Mouse (Mus musculus) CD8-positive naive resting alpha-beta T cell, adult 2 months (primary cell): Measurements from ENCODE around the gene Lxn.
A peak's percentile ranks its signal among the peaks of the same experiment; 100 is the strongest.

Experiments
- DNase-seq, 2 experiments: peaks; one replicate each; pipeline ENCODE4 v3.0.0; 2022; ENCODE audit warnings: low read depth in 2 of 2, low spot score in 2 of 2

Lxn gene

DNA sequence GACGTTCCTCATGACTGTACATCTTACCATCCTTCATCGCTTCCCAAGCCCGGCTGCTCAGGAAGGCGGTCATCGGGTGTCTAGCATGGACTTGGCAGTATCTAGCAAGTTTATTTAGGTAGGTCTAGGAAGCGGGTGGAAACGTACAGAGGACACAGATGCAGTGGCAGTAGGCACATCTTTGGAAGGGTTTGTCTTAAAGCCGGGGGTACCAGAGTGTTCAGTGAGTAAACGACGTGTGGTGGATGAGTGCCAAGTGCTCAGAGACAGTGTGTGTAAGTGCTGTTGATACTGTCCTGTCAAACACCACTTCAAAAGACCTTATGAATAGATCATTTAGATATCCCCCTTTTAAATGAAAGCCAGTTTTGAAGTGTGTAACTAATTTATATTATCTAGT is 1.1 kb downstream of the Lxn start:
- DNase-seq, result no peak

DNA sequence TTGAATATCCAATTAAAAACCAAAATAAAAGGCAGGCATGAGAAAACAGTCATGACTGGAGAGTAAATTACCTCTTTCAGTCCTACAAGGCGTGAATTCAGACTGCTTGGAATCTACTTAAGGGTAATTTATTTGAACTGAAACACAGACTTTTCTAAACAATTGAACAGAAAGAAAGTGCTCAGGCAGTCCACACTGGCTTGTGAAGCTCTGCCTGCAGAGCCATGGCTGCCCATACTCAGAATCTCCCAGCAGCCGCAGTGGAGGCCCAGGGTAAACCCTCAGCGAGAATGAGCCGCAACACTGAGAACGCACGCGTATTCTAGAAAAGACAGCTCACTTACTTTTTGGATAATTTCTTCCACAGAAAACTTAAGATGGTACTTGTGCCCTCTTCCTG is 1.7 kb downstream of the Lxn start:
- DNase-seq, result no peak

DNA sequence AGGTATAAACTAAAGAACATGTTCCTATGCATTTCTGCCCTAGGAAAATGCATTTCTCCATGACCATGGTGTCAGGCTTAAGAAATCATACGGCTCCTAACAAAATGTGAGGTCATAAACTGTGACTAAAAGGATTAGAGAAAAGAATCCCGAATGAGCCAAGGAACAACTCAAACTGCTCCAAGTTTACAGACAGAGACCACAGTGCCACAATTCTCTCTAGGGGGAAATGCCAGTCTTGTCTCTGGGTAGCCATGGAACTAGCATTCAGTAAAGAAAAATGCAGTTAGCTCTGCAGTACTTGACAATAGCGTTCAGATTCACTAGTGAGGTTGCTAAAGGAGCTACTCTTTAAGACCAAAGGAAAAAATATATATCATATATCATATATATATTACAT is 3.8 kb downstream of the Lxn start:
- DNase-seq, result no peak

DNA sequence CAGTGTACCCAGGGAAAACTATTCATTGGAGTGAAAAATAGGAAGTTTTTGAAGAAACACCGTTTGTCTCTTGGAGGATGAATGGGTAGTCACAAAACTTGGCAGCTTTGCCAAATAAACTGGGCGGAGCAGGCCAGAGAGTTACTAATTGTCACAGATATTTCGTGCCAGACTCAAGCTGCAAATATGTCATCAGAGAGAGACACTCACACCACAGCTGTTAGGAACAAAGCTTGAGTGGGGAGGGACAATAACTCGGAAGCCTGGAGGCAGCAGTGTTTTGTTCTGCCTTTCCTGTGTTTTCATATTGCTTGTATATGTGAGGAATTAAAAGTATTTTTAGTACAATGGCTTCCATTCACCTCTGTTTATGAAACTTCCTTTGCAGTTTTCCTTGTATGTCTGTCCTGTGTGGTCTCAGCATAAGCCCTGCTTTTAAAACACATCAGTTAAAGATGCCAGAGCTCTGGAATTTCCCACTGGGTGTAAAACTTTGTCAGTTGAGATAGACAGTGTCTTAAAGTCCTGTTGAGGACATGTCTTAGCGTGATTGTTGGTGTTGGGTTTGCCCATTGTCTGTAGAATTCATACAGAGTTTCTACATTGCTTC is 13.0 kb downstream of the Lxn start:
- no peak for DNase-seq

DNA sequence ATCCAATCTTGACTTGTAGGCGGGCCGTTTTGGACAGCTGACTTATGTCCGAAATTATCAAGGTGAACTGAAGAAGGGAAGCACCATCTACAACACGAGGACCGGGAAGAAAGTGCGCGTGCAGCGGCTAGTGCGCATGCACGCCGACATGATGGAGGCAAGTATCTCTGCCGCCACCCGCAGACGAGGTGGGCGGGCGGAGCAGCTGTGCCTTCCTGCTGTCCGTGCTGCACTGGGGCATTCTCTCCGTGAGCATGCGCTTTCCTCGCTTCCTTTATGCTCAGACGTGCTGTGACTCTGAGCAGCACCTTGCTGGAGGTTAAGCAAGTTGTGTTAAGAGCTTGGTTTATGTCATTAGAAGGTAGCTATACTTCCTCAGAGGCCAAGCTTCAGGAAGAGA is 14.1 kb downstream of the Lxn start:
- DNase-seq, result no peak

DNA sequence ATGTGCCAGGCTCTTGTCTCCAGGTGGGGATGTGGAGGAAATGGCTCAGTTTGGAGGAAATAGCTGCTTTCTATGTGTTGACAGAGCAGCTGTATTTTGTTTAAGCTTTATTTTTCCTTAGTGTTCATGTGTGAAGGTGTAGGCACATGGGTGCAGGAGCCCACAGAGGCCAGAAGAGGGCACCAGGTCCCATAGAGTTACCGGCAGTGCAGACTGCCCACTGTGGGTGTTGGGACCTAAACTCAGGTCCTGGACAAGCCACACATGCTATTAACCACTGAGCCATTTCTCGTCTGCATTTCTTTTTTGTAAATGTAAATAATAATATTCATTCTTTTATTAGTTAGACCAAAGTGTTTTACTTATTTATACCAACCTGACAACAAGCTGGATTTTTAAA is 16.6 kb downstream of the Lxn start:
- DNase-seq, result no peak

DNA sequence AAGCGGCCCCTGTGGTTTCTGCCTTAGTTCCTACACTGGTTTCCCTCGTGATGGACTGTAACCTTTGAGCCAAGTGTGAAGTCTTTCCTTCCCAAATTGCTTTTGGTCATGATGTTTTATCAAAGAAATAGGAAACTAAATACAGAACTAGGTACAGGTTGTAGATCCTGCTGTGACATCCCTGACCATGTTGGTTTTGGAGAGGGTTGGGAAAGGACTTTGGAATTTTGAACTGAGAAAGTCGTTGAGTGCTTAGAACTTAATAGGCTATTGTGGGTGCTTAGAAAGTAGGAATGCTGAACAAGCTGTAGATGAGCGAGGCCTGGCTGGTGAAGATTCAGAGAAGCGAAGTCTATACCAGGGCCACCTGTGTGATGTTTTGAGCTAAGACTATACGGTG is 29.7 kb downstream of the Lxn start:
- DNase-seq, result no peak

DNA sequence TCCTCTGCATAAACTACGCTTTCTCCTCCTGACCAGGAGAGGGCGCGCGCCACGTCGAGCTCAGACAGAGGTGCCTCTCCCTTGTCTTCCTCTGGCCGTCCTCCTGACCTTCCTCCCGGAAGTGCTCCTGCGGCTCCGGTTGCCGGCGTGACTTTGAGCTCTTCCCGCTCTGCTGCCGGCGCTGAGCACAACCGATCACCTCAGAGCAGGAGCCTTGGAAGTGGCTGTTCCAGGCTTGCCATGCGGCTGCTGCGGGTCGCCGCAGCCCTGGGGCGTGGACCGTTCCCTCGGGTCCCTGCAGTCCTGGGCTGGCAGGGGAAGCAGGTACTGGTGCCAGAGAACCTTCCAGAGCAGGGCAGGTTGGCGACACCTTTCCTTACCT is 33.7 kb downstream of the Lxn start, which contains the start of gene Gfm1:
Gene Gfm1, plus strand, starts transcription at position 98 of the 382 bp plus-strand sequence.
- peak; percentile 73 to 75 for DNase-seq

DNA sequence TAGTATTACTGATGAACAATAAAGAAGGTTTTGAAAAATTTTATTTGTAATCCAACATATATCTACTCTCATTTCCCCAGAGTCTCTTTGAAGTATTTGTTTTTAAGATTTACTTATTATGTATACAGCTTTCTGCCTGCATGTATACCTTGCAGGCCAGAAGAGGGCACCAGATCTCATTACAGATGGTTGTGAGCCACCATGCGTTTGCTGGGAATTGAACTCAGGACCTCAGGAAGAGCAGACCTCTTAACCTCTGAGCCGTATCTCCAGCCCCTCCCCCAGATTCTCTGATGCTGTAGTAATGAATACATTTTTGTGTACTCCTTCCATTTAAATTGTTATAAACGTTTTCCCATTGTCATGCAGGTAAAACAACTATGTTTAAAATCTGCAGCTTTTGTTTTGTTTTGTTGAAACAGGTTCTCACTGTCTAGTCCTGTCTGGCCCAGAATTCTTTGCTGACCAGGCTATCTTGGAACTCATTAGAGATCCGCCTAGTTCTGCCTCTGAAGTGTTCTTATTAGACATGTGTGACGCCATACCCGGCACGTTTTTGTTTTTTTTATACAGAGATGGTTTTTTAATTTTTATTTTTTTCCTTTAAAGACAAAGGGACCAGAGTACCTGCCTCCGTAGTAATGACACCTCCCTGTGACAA is 34.3 kb downstream of the Lxn start:
- DNase-seq, result no peak
